Mouse (Mus musculus) forebrain, postnatal 0 days (tissue): ENCODE data around the gene Fndc9. TPM values are rescaled to one million over a fixed set of nuclear protein-coding genes. Genes with fewer than 3 reads are reported as not detected.
A peak's percentile ranks its signal among the peaks of the same experiment; 100 is the strongest.

Experiments
- ATAC-seq: fragments of 200-750 bp; cut with Nextera tagmentation; 2 replicates; pipeline ENCODE4 v1.8.0; 2017; ENCODE audit warnings: mild to moderate bottlenecking, moderate library complexity
- DNase-seq: peaks from one replicate; pipeline ENCODE4 v3.0.0-alpha.2; 2015
- H3K27ac ChIP-seq: fragments of 300-500 bp; sonication (generic); 2 replicates; pipeline ENCODE4 v1.5.1; 2014; ENCODE audit warnings: low read depth, mild to moderate bottlenecking, antibody characterized with exemption, low read length, moderate library complexity, mixed read lengths
- H3K27me3 ChIP-seq: fragments of 300-500 bp; sonication (generic); 2 replicates; pipeline ENCODE4 v1.6.1; 2014; ENCODE audit warnings: mild to moderate bottlenecking, low read length, mixed read lengths; ENCODE audit not compliant: insufficient read depth
- H3K36me3 ChIP-seq: fragments of 300-500 bp; sonication (generic); 2 replicates; pipeline ENCODE4 v1.6.1; 2014; ENCODE audit warnings: mild to moderate bottlenecking, moderate library complexity; ENCODE audit not compliant: insufficient read depth
- H3K4me1 ChIP-seq: fragments of 300-500 bp; sonication (generic); 2 replicates; pipeline ENCODE4 v1.6.1; 2014; ENCODE audit warnings: antibody characterized with exemption; ENCODE audit not compliant: insufficient read depth
- H3K4me2 ChIP-seq: fragments of 300-500 bp; sonication (generic); 2 replicates; pipeline ENCODE4 v1.6.1; 2014; ENCODE audit warnings: low read depth, mild to moderate bottlenecking, moderate library complexity
- H3K4me3 ChIP-seq: fragments of 300-500 bp; sonication (generic); 2 replicates; pipeline ENCODE4 v1.5.1; 2014; ENCODE audit warnings: low read depth, low read length, mixed read lengths
- H3K9ac ChIP-seq: fragments of 300-500 bp; sonication (generic); 2 replicates; pipeline ENCODE4 v1.6.1; 2014; ENCODE audit warnings: mild to moderate bottlenecking
- H3K9me3 ChIP-seq: fragments of 300-500 bp; sonication (generic); 2 replicates; pipeline ENCODE4 v1.6.1; 2016; ENCODE audit warnings: low read length
- CTCF ChIP-seq: sonication (generic); IDR thresholded peaks from 2 replicates; pipeline ENCODE4 v1.5.1; 2016; ENCODE audit warnings: antibody characterized with exemption, control low read depth, low read depth
- WGBS: fragments of 180-500 bp; shearing (Covaris S2); extraction: QIAGEN DNeasy Blood & Tissue Kit; methylation state at CpG from one replicate; pipeline ENCODE4 v1.1.7; 2014; 5-methylcytosine and 5-hydroxymethylcytosine counted together
- polyA plus RNA-seq: library from polyadenylated mRNA; unstranded; fragments of >200 nt; fragmentation: Nextera tagmentation; extraction: Ambion mirVana; gene quantifications from 2 replicates; pipeline ENCODE4 v1.2.1, GENCODE M21; 2015
- total RNA-seq: library from RNA; depleted of rRNA; stranded (reverse); fragments of >200 nt; gene quantifications from 2 replicates; pipeline ENCODE4 v1.2.3, GENCODE M21; 2014

Fndc9 gene
- total and polyA plus RNA-seq, 2 experiments from 2014 or later, result 12.2 to 15.9 TPM

DNA sequence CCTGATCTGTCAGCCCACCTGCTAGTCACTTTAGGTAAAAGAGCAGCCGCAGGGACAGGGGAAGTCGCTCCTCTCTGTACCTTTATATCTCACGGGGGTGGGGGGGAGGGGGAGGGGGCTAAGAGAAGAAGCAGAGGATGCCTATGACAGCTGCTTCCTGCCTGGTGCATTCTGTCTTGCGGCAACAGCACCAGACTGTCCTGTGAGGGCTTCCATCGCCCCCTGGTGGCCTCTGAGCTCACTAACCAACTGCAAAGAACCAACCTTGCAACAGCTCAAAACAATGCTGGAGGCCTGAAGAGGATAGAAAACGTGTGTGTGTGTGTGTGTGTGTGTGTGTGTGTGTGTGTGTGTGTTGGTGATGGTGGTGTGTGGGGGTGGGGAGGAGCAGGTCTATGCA, 40.0 kb downstream of the Fndc9 start:
- H3K9ac ChIP-seq, result no peak overlapping the region
- H3K9me3 ChIP-seq, result no peaks in the 10 kb centered on the region
- H3K4me1 ChIP-seq, result no peaks in the 10 kb centered on the region
- ATAC-seq (peak; percentile 94), DNase-seq (peak; percentile 83)
- H3K36me3 ChIP-seq, result peaks cover 71% of the 10 kb centered on the region
- H3K27me3 ChIP-seq, result no peaks in the 10 kb centered on the region
- 12% methylated on average over 6 of the region's 6 CpGs for WGBS
- no peak overlapping the region for H3K27ac ChIP-seq
- no peak overlapping the region for H3K4me3 ChIP-seq
- peak; percentile 86 for TF ChIP-seq CTCF
- H3K4me2 ChIP-seq, result no peak overlapping the region

DNA sequence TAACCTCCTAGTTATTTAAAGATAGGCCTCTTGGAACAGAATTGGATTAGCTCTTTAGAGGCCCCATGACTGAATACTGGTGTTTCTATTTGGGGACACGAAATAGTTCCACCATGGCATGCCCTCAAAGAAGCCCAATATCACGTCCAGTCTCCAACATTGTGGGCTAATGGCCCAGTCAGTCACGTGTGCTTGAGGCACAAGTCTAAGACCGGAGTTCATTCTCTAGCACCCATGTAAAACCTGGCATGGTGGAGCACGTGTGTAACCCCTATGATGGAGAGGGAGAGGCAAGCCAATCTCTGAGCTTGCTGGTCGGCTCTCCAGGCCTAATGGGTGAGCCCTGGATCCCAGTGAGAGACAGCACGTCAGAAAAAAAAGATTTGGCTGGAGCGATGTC, 40.8 kb downstream of the Fndc9 start:
- H3K4me2 ChIP-seq, result no peak overlapping the region
- no peak overlapping the region for H3K9ac ChIP-seq
- no peak for DNase-seq
- H3K27me3 ChIP-seq, result no peaks in the 10 kb centered on the region
- TF ChIP-seq CTCF, result no peak
- H3K4me1 ChIP-seq, result no peaks in the 10 kb centered on the region
- H3K9me3 ChIP-seq, result no peaks in the 10 kb centered on the region
- no peak overlapping the region for H3K4me3 ChIP-seq
- 87% methylated on average over 8 of the region's 8 CpGs for WGBS
- H3K27ac ChIP-seq, result no peak overlapping the region
- peaks cover 72% of the 10 kb centered on the region for H3K36me3 ChIP-seq
- ATAC-seq, result no peak

DNA sequence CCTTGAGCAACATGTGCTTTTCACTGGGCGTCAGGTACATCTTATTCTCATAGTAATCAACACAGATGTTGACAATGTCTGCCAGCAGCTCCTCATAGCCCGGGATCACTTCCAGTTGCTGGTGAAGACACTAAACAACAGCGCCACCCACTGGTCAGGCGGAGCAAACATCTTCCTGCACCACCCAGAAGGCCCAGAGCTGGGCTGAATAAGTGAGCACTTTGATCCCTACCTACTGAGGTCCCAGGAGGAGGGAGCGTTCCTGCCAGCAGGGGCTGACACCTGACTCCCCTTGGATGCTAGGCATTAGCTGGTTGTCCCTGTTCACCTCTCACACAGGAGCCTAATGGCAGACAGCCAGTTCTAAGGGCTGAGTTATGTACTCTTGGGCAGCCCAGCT, 41.4 kb downstream of the Fndc9 start:
- TF ChIP-seq CTCF, result peak; percentile 51
- Histone ChIP-seq H3K27me3 (no peaks in the 10 kb centered on the region), H3K4me2 (no peak overlapping the region), H3K9ac (no peak overlapping the region), H3K4me1 (no peaks in the 10 kb centered on the region), H3K36me3 (peaks cover 71% of the 10 kb centered on the region), H3K27ac (no peak overlapping the region), H3K9me3 (no peaks in the 10 kb centered on the region), H3K4me3 (no peak overlapping the region)
- DNase-seq (peak; percentile 21), ATAC-seq (no peak)
- 48% methylated on average over 5 of the region's 5 CpGs for WGBS

DNA sequence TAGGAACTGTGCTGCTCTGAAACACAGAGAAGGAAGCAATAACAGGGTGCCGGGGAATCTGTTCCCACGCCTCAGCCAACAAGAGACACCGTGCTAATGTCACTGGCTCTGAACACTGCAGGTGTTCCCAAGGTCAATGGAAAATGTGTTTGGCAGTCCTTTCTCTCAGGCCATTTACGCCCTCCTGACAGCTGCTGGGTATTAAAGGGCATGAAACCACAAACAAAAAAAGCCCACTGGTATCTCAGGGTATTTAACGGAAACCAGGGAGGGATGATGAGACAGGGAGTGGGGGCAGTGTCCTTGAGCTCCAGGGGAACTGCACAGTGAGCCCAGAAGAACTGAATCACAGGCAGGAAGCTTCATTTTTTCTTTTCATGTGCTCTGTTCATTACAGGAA, 42.8 kb downstream of the Fndc9 start:
- 70% methylated on average over 5 of the region's 5 CpGs for WGBS
- TF ChIP-seq CTCF, result no peak
- Histone ChIP-seq H3K27ac (no peak overlapping the region), H3K9me3 (no peaks in the 10 kb centered on the region), H3K27me3 (no peaks in the 10 kb centered on the region), H3K4me1 (no peaks in the 10 kb centered on the region), H3K4me2 (no peak overlapping the region), H3K9ac (no peak overlapping the region), H3K4me3 (no peak overlapping the region), H3K36me3 (peaks cover 71% of the 10 kb centered on the region)
- ATAC-seq (no peak), DNase-seq (no peak)

DNA sequence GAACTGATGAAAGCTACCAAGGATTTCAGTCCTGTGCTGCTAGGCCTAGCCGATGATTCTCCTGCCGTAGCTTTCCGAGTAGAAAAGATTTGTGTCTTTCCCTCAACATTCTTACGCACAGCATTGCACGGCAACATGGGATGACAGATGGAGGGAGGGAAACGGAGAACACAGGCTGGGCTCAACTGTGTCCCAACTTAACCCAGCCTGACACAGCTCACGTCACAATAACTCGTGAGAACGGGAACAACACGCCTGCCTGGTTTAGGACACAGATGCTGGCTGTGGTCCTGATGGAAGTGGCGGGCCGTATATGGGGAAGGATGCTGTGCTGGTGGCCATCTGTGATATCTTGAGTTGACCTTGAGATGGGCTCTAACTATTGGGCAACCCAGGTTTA, 43.4 kb downstream of the Fndc9 start:
- Histone ChIP-seq H3K4me2 (no peak overlapping the region), H3K36me3 (peaks cover 72% of the 10 kb centered on the region), H3K4me1 (no peaks in the 10 kb centered on the region), H3K27ac (no peak overlapping the region), H3K4me3 (no peak overlapping the region), H3K9ac (no peak overlapping the region), H3K27me3 (no peaks in the 10 kb centered on the region), H3K9me3 (no peaks in the 10 kb centered on the region)
- peak; percentile 20; the same call in 1 of the 2 replicates for ATAC-seq
- 82% methylated on average over 12 of the region's 12 CpGs for WGBS
- TF ChIP-seq CTCF, result no peak
- no peak for DNase-seq

DNA sequence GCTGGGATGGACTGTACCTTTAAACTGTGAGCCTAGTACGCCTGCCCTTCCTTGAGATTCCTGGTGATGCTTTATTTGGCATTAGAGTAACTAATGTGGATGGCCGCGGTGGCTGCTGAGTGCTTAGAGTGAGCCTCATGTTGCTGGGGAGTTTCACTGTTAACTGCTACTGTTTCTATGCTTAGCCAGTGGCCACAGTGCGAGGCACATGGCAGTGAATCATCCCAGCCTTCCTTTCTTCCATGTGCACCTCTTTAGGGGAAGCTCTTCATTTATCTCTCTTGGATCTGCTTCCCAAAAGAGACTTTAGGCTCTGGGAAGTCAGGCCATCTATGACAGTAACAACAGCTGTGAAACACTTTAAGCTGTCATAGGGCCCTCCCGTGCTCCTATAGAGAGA, 47.3 kb downstream of the Fndc9 start:
- Histone ChIP-seq H3K36me3 (peaks cover 74% of the 10 kb centered on the region), H3K4me3 (no peak overlapping the region), H3K27me3 (no peaks in the 10 kb centered on the region), H3K9me3 (no peaks in the 10 kb centered on the region), H3K9ac (no peak overlapping the region), H3K4me1 (no peaks in the 10 kb centered on the region), H3K27ac (no peak overlapping the region), H3K4me2 (no peak overlapping the region)
- DNase-seq, result no peak
- WGBS, result 96% methylated on average over 5 of the region's 5 CpGs
- ATAC-seq, result no peak
- no peak for TF ChIP-seq CTCF

DNA sequence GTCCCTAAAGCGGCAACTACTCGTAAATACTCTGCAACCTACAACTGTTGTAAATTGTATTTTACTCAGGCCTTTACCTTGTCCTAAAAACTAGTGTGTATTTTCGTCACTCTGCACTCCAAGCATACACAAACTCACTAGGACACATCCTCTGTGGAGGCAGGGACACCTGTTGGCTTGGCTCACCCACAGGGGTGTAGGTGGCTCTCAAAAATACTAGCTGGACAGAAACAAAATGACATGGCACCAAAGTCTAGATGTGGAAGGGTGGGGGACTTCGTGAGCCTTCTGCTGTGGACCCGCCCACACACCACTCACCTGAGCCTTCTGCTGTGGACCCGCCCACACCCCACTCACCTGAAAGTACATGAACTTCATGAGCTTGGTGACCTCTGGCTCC, 48.5 kb downstream of the Fndc9 start:
- Histone ChIP-seq H3K9me3 (no peaks in the 10 kb centered on the region), H3K9ac (no peak overlapping the region), H3K4me2 (no peak overlapping the region), H3K36me3 (peaks cover 74% of the 10 kb centered on the region), H3K4me1 (no peaks in the 10 kb centered on the region), H3K4me3 (no peak overlapping the region), H3K27ac (no peak overlapping the region), H3K27me3 (no peaks in the 10 kb centered on the region)
- WGBS, result 93% methylated on average over 6 of the region's 6 CpGs
- no peak for DNase-seq
- no peak for ATAC-seq
- TF ChIP-seq CTCF, result no peak

DNA sequence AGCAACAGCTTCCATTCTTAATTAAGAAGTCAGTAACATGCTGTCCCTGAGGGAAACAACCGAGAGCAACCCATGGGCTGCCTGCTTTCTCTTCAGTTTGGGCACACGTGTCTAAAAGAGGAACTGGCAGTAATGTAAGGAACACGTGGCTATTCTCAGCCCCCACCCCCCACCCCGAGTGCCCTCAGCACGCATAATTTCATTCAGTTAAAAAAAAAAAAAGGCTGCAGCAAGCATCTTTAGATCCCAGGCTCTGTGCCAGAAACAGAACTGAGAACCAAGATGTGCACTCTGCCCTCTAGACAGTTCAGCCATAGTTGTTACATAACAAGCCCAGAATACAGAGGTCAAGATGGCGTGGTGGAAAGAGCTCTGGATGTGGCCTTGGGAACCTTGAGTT, 51.5 kb downstream of the Fndc9 start:
- no peak overlapping the region for H3K27ac ChIP-seq
- H3K4me2 ChIP-seq, result no peak overlapping the region
- ATAC-seq (no peak), DNase-seq (no peak)
- no peak overlapping the region for H3K4me3 ChIP-seq
- H3K27me3 ChIP-seq, result no peaks in the 10 kb centered on the region
- 30% methylated on average over 6 of the region's 6 CpGs for WGBS
- no peaks in the 10 kb centered on the region for H3K4me1 ChIP-seq
- no peak for TF ChIP-seq CTCF
- no peak overlapping the region for H3K9ac ChIP-seq
- no peaks in the 10 kb centered on the region for H3K9me3 ChIP-seq
- H3K36me3 ChIP-seq, result peaks cover 74% of the 10 kb centered on the region
